Mouse (Mus musculus) heart, postnatal 0 days (tissue): Measurements from ENCODE around the gene Tm7sf2. TPM values are rescaled to one million over a fixed set of nuclear protein-coding genes. Genes with fewer than 3 reads are reported as not detected.

ENCODE experiments used
- ATAC-seq: fragments of 200-750 bp; cut with Nextera tagmentation; 2 replicates; pipeline ENCODE4 v1.8.0; 2017; ENCODE audit warnings: low read depth, moderate number of reproducible peaks, moderate library complexity; ENCODE audit not compliant: insufficient read depth
- DNase-seq: peaks from one replicate; pipeline ENCODE4 v3.0.0-alpha.2; 2016; ENCODE audit warnings: low spot score
- H3K27ac ChIP-seq: fragments of 300-500 bp; sonication (generic); 2 replicates; pipeline ENCODE4 v1.5.1; 2014; ENCODE audit warnings: low read depth, mild to moderate bottlenecking
- H3K27me3 ChIP-seq: fragments of 300-500 bp; sonication (generic); 2 replicates; pipeline ENCODE4 v1.6.1; 2014; ENCODE audit warnings: low read length, mixed read lengths; ENCODE audit not compliant: control insufficient read depth, insufficient read depth
- H3K36me3 ChIP-seq: fragments of 300-500 bp; sonication (generic); replicated peaks from 2 replicates; pipeline ENCODE4 v1.6.1; 2014; ENCODE audit warnings: low read length, mixed read lengths; ENCODE audit not compliant: control insufficient read depth, insufficient read depth
- H3K4me1 ChIP-seq: fragments of 300-500 bp; sonication (generic); 2 replicates; pipeline ENCODE4 v1.6.1; 2014; ENCODE audit warnings: antibody characterized with exemption; ENCODE audit not compliant: control insufficient read depth, insufficient read depth
- H3K4me2 ChIP-seq: fragments of 300-500 bp; sonication (generic); 2 replicates; pipeline ENCODE4 v1.6.1; 2014; ENCODE audit warnings: low read depth, mild to moderate bottlenecking, low read length, moderate library complexity
- H3K4me3 ChIP-seq: fragments of 300-500 bp; sonication (generic); 2 replicates; pipeline ENCODE4 v1.5.1; 2014; ENCODE audit warnings: low read depth, low read length
- H3K9ac ChIP-seq: fragments of 300-500 bp; sonication (generic); replicated peaks from 2 replicates; pipeline ENCODE4 v1.6.1; 2014; ENCODE audit warnings: low read depth, low read length, mixed read lengths
- H3K9me3 ChIP-seq: fragments of 300-500 bp; sonication (generic); replicated peaks from 2 replicates; pipeline ENCODE4 v1.6.1; 2016; ENCODE audit warnings: low read length; ENCODE audit not compliant: control insufficient read depth
- CTCF ChIP-seq: IDR thresholded peaks from 2 replicates; pipeline ENCODE4 v1.5.1; 2016; ENCODE audit warnings: antibody characterized with exemption, control low read depth, low read depth
- EP300 ChIP-seq: IDR thresholded peaks from 2 replicates; pipeline ENCODE4 v1.6.1; 2016; ENCODE audit warnings: antibody characterized with exemption, low read depth
- WGBS: fragments of 180-500 bp; shearing (Covaris S2); extraction: QIAGEN DNeasy Blood & Tissue Kit; methylation state at CpG from one replicate; pipeline ENCODE4 v1.1.7; 2014; 5-methylcytosine and 5-hydroxymethylcytosine counted together
- polyA plus RNA-seq: library from polyadenylated mRNA; unstranded; fragments of >200 nt; fragmentation: Nextera tagmentation; extraction: Ambion mirVana; gene quantifications from 2 replicates; pipeline ENCODE4 v1.2.1, GENCODE M21; 2015
- total RNA-seq: library from RNA; depleted of rRNA; stranded (reverse); fragments of >200 nt; gene quantifications from 2 replicates; pipeline ENCODE4 v1.2.3, GENCODE M21; 2014; ENCODE audit warnings: low replicate concordance; rRNA removed

Gene Tm7sf2
- total RNA-seq, result 13.1 and 14.4 TPM in 2 replicates
- polyA plus RNA-seq, result 3.2 and 3.3 TPM in 2 replicates

DNA sequence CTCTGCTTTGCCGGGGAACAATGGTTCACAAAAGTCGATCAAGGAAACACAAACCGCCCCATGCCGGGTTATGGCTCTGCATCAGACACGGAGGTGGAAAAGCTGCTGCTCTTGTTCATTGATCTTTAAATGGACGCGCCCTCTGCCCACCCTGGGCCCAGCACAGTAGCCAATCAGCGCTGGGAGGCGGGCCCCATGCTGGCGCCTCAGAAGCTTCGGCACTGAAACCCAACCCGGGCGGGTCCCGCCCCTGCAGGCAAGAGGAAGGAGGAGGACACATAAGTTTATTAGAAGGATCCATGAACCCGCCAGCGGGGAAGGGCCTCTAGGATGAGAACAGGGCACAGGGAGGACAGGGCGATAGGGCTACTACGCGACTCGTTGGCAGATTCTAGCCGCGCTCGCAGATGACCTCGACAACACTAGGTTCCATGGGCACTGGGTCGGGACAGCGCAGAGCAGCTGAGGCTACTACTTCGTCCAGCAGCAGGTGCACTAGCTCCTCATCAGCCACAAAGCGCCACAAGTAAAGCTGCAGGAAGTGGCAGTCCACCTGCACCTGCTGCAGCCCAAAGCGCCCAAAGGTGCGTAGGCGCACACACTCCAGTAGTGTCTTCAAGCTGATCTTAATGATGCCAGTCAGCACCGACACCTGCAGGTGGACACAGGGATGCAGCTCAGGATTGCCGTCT, at the start of gene Tm7sf2:
Gene Tm7sf2, minus strand, starts transcription at position 650 of the 692 bp plus-strand sequence.
- ATAC-seq, result peak; percentile 89
- WGBS, result 13% methylated on average over 33 of the region's 33 CpGs
- peak; percentile 77 for DNase-seq
- H3K4me3 ChIP-seq, result peak within 1 kb of the TSS; percentile 49
- peak within 1 kb of the TSS; percentile 55 for H3K9ac ChIP-seq
- no peaks in the 10 kb centered on the region for H3K27me3 ChIP-seq
- H3K27ac ChIP-seq, result 0 out of 2 replicates have a peak within 1 kb of the TSS, but pooled peaks have one; percentile 5
- H3K4me2 ChIP-seq, result peak within 1 kb of the TSS; percentile 93
- no peaks in the 10 kb centered on the region for H3K9me3 ChIP-seq
- no peak for TF ChIP-seq CTCF
- TF ChIP-seq EP300, result no peak
- peaks cover 38% of the 10 kb centered on the region for H3K36me3 ChIP-seq
- H3K4me1 ChIP-seq, result peaks cover 14% of the 10 kb centered on the region

DNA sequence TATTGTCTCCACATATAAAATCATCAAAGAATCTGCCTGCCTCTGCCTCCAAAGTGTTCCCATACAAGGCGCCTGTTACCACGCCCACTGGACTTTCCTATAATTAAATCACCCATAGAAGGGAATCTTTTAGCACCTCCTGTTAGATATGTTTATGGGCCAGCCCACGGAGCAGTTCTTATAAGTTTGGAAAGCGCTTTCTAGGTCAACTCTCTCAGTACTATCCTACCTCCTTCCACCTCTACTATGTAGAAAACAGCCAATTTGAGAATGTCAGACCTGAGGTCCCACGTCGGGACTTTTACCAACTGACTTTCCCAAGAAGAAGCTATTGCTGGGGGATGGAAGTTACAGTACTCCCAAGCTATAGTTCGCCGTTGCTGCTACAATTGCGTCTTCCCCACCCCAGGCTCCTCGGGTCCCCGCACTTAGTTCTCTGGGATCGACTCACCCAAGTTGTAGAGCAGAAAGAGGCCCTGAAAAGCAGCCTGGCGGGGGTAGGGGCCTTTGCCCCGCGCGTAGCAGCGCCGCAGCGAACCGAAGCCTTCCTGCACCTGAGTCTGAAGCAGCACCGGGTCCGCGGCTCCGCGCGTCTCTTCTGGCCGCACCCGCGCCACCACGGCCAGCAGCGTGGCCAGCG, 49.3 kb upstream of the Tm7sf2 start:
- Histone ChIP-seq H3K36me3 (peaks cover 28% of the 10 kb centered on the region), H3K9ac (peak overlapping the region; percentile 79), H3K9me3 (no peaks in the 10 kb centered on the region), H3K4me3 (peak overlapping the region; percentile 64), H3K27ac (peak overlapping the region; percentile 92), H3K4me1 (peaks cover 11% of the 10 kb centered on the region), H3K4me2 (peak overlapping the region; percentile 98), H3K27me3 (no peaks in the 10 kb centered on the region)
- TF ChIP-seq CTCF, result no peak
- TF ChIP-seq EP300, result no peak
- ATAC-seq (peak; percentile 2; the same call in 1 of the 2 replicates), DNase-seq (no peak)
- 4% methylated on average over 31 of the region's 32 CpGs for WGBS

DNA sequence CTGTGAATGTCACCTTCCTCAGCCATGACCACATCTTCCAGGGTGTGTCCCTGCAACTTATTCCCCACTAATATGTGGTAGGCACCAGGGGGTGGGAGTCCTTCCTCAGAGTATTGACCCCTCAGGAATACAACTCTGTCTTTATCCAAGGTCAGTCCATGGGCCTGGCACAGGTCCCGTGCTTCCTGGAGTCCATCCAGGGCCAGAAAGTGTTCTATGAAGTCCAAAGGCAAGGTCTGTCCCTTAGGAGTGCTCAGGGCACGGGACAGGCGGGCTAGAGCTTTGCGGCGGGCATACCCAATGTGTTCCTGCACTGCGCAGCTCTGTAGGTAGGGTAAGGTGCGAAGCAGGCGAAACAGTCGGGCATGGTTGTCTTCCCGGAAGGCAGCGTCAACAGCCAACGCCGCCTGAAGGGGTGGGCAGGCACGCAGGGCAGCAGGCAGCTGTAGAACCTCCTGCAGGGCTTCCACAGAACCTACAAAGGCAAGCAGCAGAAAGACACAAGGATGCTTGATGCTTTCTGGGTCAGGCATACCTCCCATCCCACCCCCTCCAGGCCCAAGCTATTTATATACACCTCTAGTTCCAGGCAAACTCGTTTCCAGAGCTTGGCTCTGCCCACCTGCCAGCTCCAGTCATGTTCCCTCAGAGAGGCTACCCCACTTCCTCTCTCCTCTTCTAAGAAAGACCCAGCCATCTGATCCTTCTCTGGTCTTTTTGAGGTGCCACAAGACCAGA, 48.1 kb upstream of the Tm7sf2 start:
- Histone ChIP-seq H3K9me3 (no peaks in the 10 kb centered on the region), H3K36me3 (peaks cover 28% of the 10 kb centered on the region), H3K27me3 (no peaks in the 10 kb centered on the region), H3K9ac (0 out of 2 replicates have a peak overlapping the region, but pooled peaks have one; percentile 21), H3K4me3 (no peak overlapping the region), H3K27ac (0 out of 2 replicates have a peak overlapping the region, but pooled peaks have one; percentile 5), H3K4me1 (peaks cover 11% of the 10 kb centered on the region), H3K4me2 (peak overlapping the region; percentile 98)
- WGBS, result 77% methylated on average over 15 of the region's 15 CpGs
- TF ChIP-seq EP300, result no peak
- no peak for TF ChIP-seq CTCF
- DNase-seq (no peak), ATAC-seq (no peak)

DNA sequence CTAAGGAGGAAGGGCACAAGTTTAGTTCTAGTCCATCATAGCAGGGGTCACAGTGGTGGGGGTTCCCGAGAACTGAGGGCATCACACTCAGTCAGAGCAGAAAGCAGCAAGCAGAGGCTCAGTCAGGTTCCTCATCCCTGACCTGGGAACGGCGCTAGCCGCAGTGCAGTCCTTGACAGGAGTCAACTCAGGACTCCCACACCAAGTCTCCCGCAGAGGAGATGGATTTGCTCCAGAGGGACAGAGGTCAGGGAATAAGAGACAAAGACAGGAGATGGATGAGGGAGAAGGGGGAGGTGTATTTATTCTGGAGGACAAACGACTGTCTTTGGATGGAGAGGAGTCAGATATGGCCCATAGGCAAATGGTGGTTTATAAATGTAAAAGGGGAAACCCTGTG, 44.9 kb upstream of the Tm7sf2 start:
- DNase-seq (no peak), ATAC-seq (no peak)
- TF ChIP-seq EP300 (no peak), CTCF (no peak)
- no peak overlapping the region for H3K4me2 ChIP-seq
- 50% methylated on average over 6 of the region's 6 CpGs for WGBS
- no peak overlapping the region for H3K4me3 ChIP-seq
- H3K36me3 ChIP-seq, result peaks cover 23% of the 10 kb centered on the region
- H3K9me3 ChIP-seq, result no peaks in the 10 kb centered on the region
- H3K4me1 ChIP-seq, result peaks cover 11% of the 10 kb centered on the region
- no peak overlapping the region for H3K9ac ChIP-seq
- no peaks in the 10 kb centered on the region for H3K27me3 ChIP-seq
- no peak overlapping the region for H3K27ac ChIP-seq

DNA sequence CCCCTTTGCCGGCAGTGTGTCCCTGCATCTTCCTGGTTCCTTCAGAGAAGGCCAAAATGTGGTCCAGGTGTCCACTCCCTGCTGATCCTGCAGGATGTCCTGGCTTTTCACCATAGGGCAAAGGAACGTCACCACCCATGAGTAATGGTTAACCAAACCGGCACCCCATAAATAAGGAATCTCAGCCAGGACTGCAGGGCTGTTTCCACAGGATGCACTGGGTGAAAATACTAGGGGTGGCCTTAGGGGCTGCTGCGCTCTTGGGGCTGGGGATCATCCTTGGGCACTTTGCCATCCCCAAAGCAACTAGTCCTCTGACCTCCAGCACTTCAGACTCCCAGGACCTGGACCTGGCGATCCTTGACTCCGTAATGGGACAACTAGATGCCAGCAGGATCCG, 37.4 kb upstream of the Tm7sf2 start, which contains the start of gene Naaladl1:
Gene Naaladl1, plus strand, starts transcription at position 197 of the 400 bp plus-strand sequence.
- ATAC-seq, result no peak
- no peaks in the 10 kb centered on the region for H3K27me3 ChIP-seq
- H3K27ac ChIP-seq, result no peak within 1 kb of the TSS
- H3K4me3 ChIP-seq, result no peak within 1 kb of the TSS
- H3K4me1 ChIP-seq, result no peaks in the 10 kb centered on the region
- no peak within 1 kb of the TSS for H3K9ac ChIP-seq
- no peaks in the 10 kb centered on the region for H3K9me3 ChIP-seq
- 84% methylated on average over 7 of the region's 7 CpGs for WGBS
- TF ChIP-seq CTCF (no peak), EP300 (no peak)
- H3K4me2 ChIP-seq, result no peak within 1 kb of the TSS
- DNase-seq, result no peak
- no peaks in the 10 kb centered on the region for H3K36me3 ChIP-seq
